Mouse (Mus musculus) embryonic facial prominence, embryonic 12.5 days (tissue): Measurements from ENCODE around the gene Nr2f6. TPM values are rescaled to one million over a fixed set of nuclear protein-coding genes. Genes with fewer than 3 reads are reported as not detected.
"Not testable (repeated sequence)": the region's sequence is repeated elsewhere in the genome, so short reads cannot be mapped to it uniquely, and the experiment has no call there.

Experiments
- ATAC-seq: fragments of 200-750 bp; cut with Nextera tagmentation; 2 replicates; pipeline ENCODE4 v1.8.0; 2017; ENCODE audit not compliant: insufficient number of reproducible peaks, insufficient read depth, low FRiP score, low TSS enrichment
- H3K27ac ChIP-seq: fragments of 300-500 bp; sonication (generic); 2 replicates; pipeline ENCODE4 v1.5.1; 2016; ENCODE audit warnings: mild to moderate bottlenecking
- H3K27me3 ChIP-seq: fragments of 300-500 bp; sonication (generic); 2 replicates; pipeline ENCODE4 v1.6.1; 2016; ENCODE audit warnings: mild to moderate bottlenecking, moderate library complexity
- H3K36me3 ChIP-seq: fragments of 300-500 bp; sonication (generic); 2 replicates; pipeline ENCODE4 v1.6.1; 2016; ENCODE audit warnings: mild to moderate bottlenecking
- H3K4me1 ChIP-seq: fragments of 300-500 bp; sonication (generic); 2 replicates; pipeline ENCODE4 v1.6.1; 2016
- H3K4me2 ChIP-seq: fragments of 300-500 bp; sonication (generic); replicated peaks from 2 replicates; pipeline ENCODE4 v1.6.1; 2016; ENCODE audit warnings: mild to moderate bottlenecking, moderate library complexity
- H3K4me3 ChIP-seq: fragments of 300-500 bp; sonication (generic); 2 replicates; pipeline ENCODE4 v1.5.1; 2016; ENCODE audit warnings: mild to moderate bottlenecking
- H3K9ac ChIP-seq: fragments of 300-500 bp; sonication (generic); 2 replicates; pipeline ENCODE4 v1.6.1; 2016; ENCODE audit warnings: mild to moderate bottlenecking, moderate library complexity
- H3K9me3 ChIP-seq: fragments of 300-500 bp; sonication (generic); 2 replicates; pipeline ENCODE4 v1.6.1; 2016; ENCODE audit warnings: mild to moderate bottlenecking, moderate library complexity
- WGBS: fragments of 180-500 bp; shearing (Covaris S2); methylation state at CpG from one replicate; pipeline ENCODE4 v1.1.7; 2016; 5-methylcytosine and 5-hydroxymethylcytosine counted together
- polyA plus RNA-seq: library from polyadenylated mRNA; unstranded; fragments of >200 nt; fragmentation: Nextera tagmentation; extraction: Ambion mirVana; gene quantifications from 2 replicates; pipeline ENCODE4 v1.2.1, GENCODE M21; 2016

Nr2f6 gene
- polyA plus RNA-seq, 1 experiment from 2014 or later: 72.7 TPM

DNA sequence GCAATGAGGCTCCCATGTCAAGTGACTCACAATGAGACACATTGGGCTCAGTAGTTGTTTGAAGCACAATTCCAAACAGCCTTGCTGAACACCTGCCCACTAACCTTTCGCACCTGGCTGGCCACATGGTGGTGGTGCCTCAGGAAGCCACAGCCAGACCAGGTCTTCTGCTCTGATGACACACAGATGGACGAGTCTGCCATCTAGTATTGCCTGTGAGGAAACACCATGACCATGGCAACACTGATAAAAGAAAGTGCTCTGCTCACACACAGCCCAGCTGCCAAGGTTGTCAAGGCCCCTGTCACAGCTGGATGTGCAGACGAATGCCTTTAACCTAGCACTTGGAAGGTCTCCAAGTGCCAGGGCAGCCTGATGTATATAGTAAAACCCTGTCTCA, 30.6 kb downstream of the Nr2f6 start:
- H3K36me3 ChIP-seq: peaks cover 97% of the 10 kb centered on the region
- H3K4me2 ChIP-seq: no peak overlapping the region
- no peaks in the 10 kb centered on the region for H3K4me1 ChIP-seq
- H3K9ac ChIP-seq: no peak overlapping the region
- H3K9me3 ChIP-seq: no peaks in the 10 kb centered on the region
- ATAC-seq: no peak
- no peak overlapping the region for H3K27ac ChIP-seq
- H3K27me3 ChIP-seq: no peaks in the 10 kb centered on the region
- H3K4me3 ChIP-seq: no peak overlapping the region
- 77% methylated on average over 3 of the region's 3 CpGs for WGBS

- no peak for ATAC-seq
- peaks cover 87% of the 10 kb centered on the region for H3K36me3 ChIP-seq
- H3K4me2 ChIP-seq: no peak overlapping the region
- H3K4me3 ChIP-seq: no peak overlapping the region
- no peak overlapping the region for H3K27ac ChIP-seq
- H3K27me3 ChIP-seq: no peaks in the 10 kb centered on the region
- H3K9me3 ChIP-seq: no peaks in the 10 kb centered on the region
- no peak overlapping the region for H3K9ac ChIP-seq
- no peaks in the 10 kb centered on the region for H3K4me1 ChIP-seq
- 67% methylated on average over 1 of the region's 1 CpGs for WGBS
Measured at GRCm38 (mm10) chr8:71346581-71346980, 35.2 kb downstream of the Nr2f6 start.

- H3K9me3 ChIP-seq: no peaks in the 10 kb centered on the region
- no peak overlapping the region for H3K4me2 ChIP-seq
- 76% methylated on average over 5 of the region's 5 CpGs for WGBS
- H3K27ac ChIP-seq: no peak overlapping the region
- H3K9ac ChIP-seq: no peak overlapping the region
- H3K4me1 ChIP-seq: no peaks in the 10 kb centered on the region
- no peak for ATAC-seq
- no peaks in the 10 kb centered on the region for H3K27me3 ChIP-seq
- H3K36me3 ChIP-seq: peaks cover 57% of the 10 kb centered on the region
- no peak overlapping the region for H3K4me3 ChIP-seq
Measured at GRCm38 (mm10) chr8:71340625-71341024, 41.1 kb downstream of the Nr2f6 start.

DNA sequence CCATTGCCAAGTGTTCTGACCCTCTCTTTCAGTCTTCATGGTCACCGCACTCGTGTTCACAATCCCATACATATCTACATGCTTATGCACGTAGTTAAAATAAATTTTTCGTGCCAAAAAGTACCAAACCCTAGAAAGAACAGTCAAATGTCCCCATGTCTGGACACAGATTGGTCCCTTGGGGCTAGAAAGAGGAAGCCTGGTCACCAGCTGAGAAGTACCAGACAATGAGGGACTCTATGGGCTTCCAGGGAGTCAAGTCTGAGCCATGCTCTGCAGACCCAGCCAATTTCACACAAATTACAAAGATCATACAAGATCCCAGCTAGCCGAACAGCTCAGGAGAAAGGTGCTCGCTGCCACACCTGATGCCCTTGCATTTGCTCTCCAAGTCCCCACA, 43.9 kb downstream of the Nr2f6 start:
- not testable (repeated sequence) for H3K4me3 ChIP-seq, H3K27ac ChIP-seq, H3K4me2 ChIP-seq, H3K27me3 ChIP-seq, H3K9me3 ChIP-seq, ATAC-seq, H3K9ac ChIP-seq, H3K4me1 ChIP-seq
- WGBS: 87% methylated on average over 6 of the region's 6 CpGs
- peaks cover 46% of the 10 kb centered on the region for H3K36me3 ChIP-seq

GRCm38 (mm10) chr8:71324848-71325247, 56.9 kb downstream of the Nr2f6 start:
- Histone ChIP-seq H3K4me3 (no peak overlapping the region), H3K36me3 (peaks cover 68% of the 10 kb centered on the region), H3K4me2 (no peak overlapping the region), H3K9me3 (no peaks in the 10 kb centered on the region), H3K9ac (no peak overlapping the region), H3K27ac (no peak overlapping the region), H3K4me1 (no peaks in the 10 kb centered on the region), H3K27me3 (no peaks in the 10 kb centered on the region)
- 95% methylated on average over 1 of the region's 1 CpGs for WGBS
- no peak for ATAC-seq

Other genes with a start within 250 kb of the Nr2f6 start
- 32.8 and 34.0 TPM in 2 replicates for gene Myo9b, start 109.2 kb downstream of the Nr2f6 start, polyA plus RNA-seq
- gene Haus8, start 109.0 kb downstream of the Nr2f6 start, polyA plus RNA-seq: 54.6 and 60.4 TPM in 2 replicates
- 85.4 and 89.2 TPM in 2 replicates for gene Use1, start 15.1 kb downstream of the Nr2f6 start, polyA plus RNA-seq
- 5.4 and 5.6 TPM in 2 replicates for gene Ocel1, start 10.7 kb downstream of the Nr2f6 start, polyA plus RNA-seq
- gene Ushbp1, start 13.8 kb upstream of the Nr2f6 start, polyA plus RNA-seq: 8.6 and 8.9 TPM in 2 replicates
- gene Babam1, start 14.9 kb upstream of the Nr2f6 start, polyA plus RNA-seq: 99.6 and 103 TPM in 2 replicates
- 40.5 and 42.7 TPM in 2 replicates for gene Ankle1, start 24.1 kb upstream of the Nr2f6 start, polyA plus RNA-seq
- gene Abhd8, start 81.7 kb upstream of the Nr2f6 start, polyA plus RNA-seq: 89.4 and 92.7 TPM in 2 replicates
- 169 TPM in 2 replicates for gene Mrpl34, start 83.0 kb upstream of the Nr2f6 start, polyA plus RNA-seq
- 108 and 117 TPM in 2 replicates for gene Dda1, start 87.2 kb upstream of the Nr2f6 start, polyA plus RNA-seq
- 9.6 and 10.7 TPM in 2 replicates for gene Ano8, start 104.0 kb upstream of the Nr2f6 start, polyA plus RNA-seq
- 23.0 and 25.0 TPM in 2 replicates for gene Gtpbp3, start 106.1 kb upstream of the Nr2f6 start, polyA plus RNA-seq
- 62.2 and 64.4 TPM in 2 replicates for gene Plvap, start 129.8 kb upstream of the Nr2f6 start, polyA plus RNA-seq
- gene Ccdc194, start 143.8 kb upstream of the Nr2f6 start, polyA plus RNA-seq: 0.48 and 0.49 TPM in 2 replicates
- 11.2 and 12.8 TPM in 2 replicates for gene Bst2, start 155.5 kb upstream of the Nr2f6 start, polyA plus RNA-seq
- gene Mvb12a, start 161.0 kb upstream of the Nr2f6 start, polyA plus RNA-seq: 69.0 and 72.6 TPM in 2 replicates
- 0.23 and 1.1 TPM in 2 replicates for gene Tmem221, start 176.9 kb upstream of the Nr2f6 start, polyA plus RNA-seq
- not detected in 2 replicates for gene Nxnl1, start 184.6 kb upstream of the Nr2f6 start, polyA plus RNA-seq
- gene Slc27a1, start 186.9 kb upstream of the Nr2f6 start, polyA plus RNA-seq: 48.4 and 48.6 TPM in 2 replicates
- gene Pgls, start 210.2 kb upstream of the Nr2f6 start, polyA plus RNA-seq: 230 and 236 TPM in 2 replicates
- 4.5 and 6.2 TPM in 2 replicates for gene Fam129c, start 215.7 kb upstream of the Nr2f6 start, polyA plus RNA-seq
- gene Colgalt1, start 229.0 kb upstream of the Nr2f6 start, polyA plus RNA-seq: 72.7 and 72.8 TPM in 2 replicates